Mouse (Mus musculus): ENCODE data around the gene Cadps2. TPM values are rescaled to one million over a fixed set of nuclear protein-coding genes. Genes with fewer than 3 reads are reported as not detected.

Cadps2 gene
- polyA plus RNA-seq, 1 experiment from 2014 or later: 12.4 TPM

GRCm38 (mm10) chr6:23246790-23247511 is 592.3 kb downstream of the Cadps2 start:
- Histone ChIP-seq H3K4me2 (ENCODE audit: low read length) (no peak overlapping the region), H3K4me3 (ENCODE audit: low read length) (no peak overlapping the region), H3K4me1 (ENCODE audit: control insufficient read depth, insufficient read depth, low read depth, low read length) (peaks cover 7% of the 10 kb centered on the region), H3K27ac (ENCODE audit: low read depth, low read length) (no peak overlapping the region), H3K9ac (ENCODE audit: low read depth, low read length) (no peak overlapping the region), H3K9me3 (ENCODE audit: control insufficient read depth, low read length) (no peaks in the 10 kb centered on the region), H3K36me3 (ENCODE audit: control insufficient read depth, insufficient read depth, low read length) (no peaks in the 10 kb centered on the region), H3K27me3 (replicated peaks; ENCODE audit: control insufficient read depth, insufficient read depth, low read length) (peaks cover 58% of the 10 kb centered on the region)
- WGBS: under 1% methylated on average over 23 of the region's 23 CpGs
- ATAC-seq: no peak

- no peak overlapping the region for H3K9ac ChIP-seq (ENCODE audit: low read depth, low read length)
- H3K27ac ChIP-seq (ENCODE audit: low read depth, low read length): no peak overlapping the region
- peaks cover 7% of the 10 kb centered on the region for H3K4me1 ChIP-seq (ENCODE audit: control insufficient read depth, insufficient read depth, low read depth, low read length)
- H3K36me3 ChIP-seq (ENCODE audit: control insufficient read depth, insufficient read depth, low read length): no peaks in the 10 kb centered on the region
- H3K4me2 ChIP-seq (ENCODE audit: low read length): no peak overlapping the region
- 5% methylated on average over 17 of the region's 17 CpGs for WGBS
- no peak for ATAC-seq
- no peaks in the 10 kb centered on the region for H3K9me3 ChIP-seq (ENCODE audit: control insufficient read depth, low read length)
- H3K27me3 ChIP-seq (replicated peaks; ENCODE audit: control insufficient read depth, insufficient read depth, low read length): peaks cover 61% of the 10 kb centered on the region
- H3K4me3 ChIP-seq (ENCODE audit: low read length): no peak overlapping the region
Measured at GRCm38 (mm10) chr6:23246061-23246789, 593.0 kb downstream of the Cadps2 start.

DNA sequence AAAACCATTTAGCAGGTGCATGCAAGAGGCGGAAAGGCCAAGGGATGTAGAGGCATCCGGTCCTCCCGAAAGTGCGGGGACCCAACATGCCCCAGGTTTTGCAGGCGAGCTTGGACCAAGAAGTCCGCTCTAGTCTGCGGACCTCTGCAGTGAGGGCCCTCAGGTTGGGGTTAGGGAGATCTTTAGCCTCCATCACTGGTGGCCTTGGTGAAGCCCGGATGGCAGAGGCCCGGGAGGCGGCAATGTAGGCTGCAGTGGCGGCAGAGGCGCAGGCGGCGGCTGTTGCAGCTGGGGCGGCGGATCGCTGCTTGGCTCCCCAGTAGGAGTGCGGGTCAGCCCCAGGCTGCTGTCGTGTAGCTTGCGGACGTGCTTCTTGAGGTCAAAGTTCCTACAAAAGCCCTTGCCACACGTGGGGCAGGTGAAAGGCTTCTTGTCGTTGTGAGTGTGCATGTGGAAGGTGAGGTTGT is 593.6 kb downstream of the Cadps2 start:
- Histone ChIP-seq H3K9me3 (ENCODE audit: control insufficient read depth, low read length) (no peaks in the 10 kb centered on the region), H3K4me3 (ENCODE audit: low read length) (no peak overlapping the region), H3K27ac (ENCODE audit: low read depth, low read length) (no peak overlapping the region), H3K4me1 (ENCODE audit: control insufficient read depth, insufficient read depth, low read depth, low read length) (peaks cover 7% of the 10 kb centered on the region), H3K27me3 (replicated peaks; ENCODE audit: control insufficient read depth, insufficient read depth, low read length) (peaks cover 59% of the 10 kb centered on the region), H3K4me2 (ENCODE audit: low read length) (no peak overlapping the region), H3K36me3 (ENCODE audit: control insufficient read depth, insufficient read depth, low read length) (no peaks in the 10 kb centered on the region), H3K9ac (ENCODE audit: low read depth, low read length) (no peak overlapping the region)
- ATAC-seq: no peak
- 1% methylated on average over 22 of the region's 23 CpGs for WGBS

- WGBS: 14% methylated on average over 9 of the region's 9 CpGs
- Histone ChIP-seq H3K9me3 (ENCODE audit: control insufficient read depth, low read length) (no peaks in the 10 kb centered on the region), H3K4me3 (ENCODE audit: low read length) (no peak overlapping the region), H3K4me1 (ENCODE audit: control insufficient read depth, insufficient read depth, low read depth, low read length) (peaks cover 7% of the 10 kb centered on the region), H3K4me2 (ENCODE audit: low read length) (no peak overlapping the region), H3K36me3 (ENCODE audit: control insufficient read depth, insufficient read depth, low read length) (no peaks in the 10 kb centered on the region), H3K27ac (ENCODE audit: low read depth, low read length) (no peak overlapping the region), H3K27me3 (replicated peaks; ENCODE audit: control insufficient read depth, insufficient read depth, low read length) (peaks cover 54% of the 10 kb centered on the region), H3K9ac (ENCODE audit: low read depth, low read length) (no peak overlapping the region)
- ATAC-seq: no peak
Measured at GRCm38 (mm10) chr6:23245121-23245520, 594.1 kb downstream of the Cadps2 start.

DNA sequence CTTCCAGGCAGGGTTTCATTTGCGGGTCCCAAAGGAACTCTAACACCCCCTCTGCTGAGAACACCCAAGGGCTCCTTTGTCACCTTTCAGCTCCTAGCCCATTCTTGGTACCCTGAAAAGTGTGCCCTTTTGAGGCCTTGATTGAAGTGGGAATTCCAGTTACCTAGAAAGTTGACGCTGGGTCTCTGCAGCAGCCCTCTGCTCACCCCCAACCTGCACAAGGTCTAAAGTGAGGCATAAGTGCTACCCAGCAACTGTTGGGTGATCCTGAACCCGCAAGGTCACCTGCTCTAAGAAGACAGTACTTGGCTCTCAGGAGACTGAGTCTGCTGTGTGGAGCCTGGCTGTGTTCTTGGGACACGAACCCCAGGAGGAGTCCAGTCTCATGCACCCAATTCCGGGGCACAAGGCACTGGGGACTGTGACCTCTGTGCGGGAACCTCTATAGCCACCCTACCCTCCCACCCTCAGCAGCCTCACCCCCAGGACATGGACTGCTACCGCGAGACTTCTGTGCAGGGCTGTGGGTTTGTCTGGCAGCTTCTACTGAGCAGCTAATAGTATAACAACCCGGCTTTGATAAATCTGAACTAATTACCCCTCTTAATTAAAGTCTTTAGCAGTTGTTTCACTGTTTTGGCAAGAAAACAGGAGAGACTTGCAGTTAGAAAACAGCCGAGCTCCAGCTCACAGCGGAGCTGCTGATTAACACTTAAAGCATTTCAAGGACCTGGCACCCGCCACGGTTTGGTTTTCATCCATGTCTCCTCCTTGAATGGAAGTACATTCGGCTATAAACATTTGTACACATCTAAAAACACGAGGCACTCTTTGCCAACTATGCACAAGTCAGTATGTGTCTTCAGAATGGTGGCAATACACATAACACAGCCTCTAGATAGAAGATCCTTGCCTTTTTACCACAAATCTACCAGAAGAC is 595.1 kb downstream of the Cadps2 start:
- WGBS: 4% methylated on average over 14 of the region's 15 CpGs
- ATAC-seq: no peak; the same call in 1 of the 2 replicates
- peaks cover 49% of the 10 kb centered on the region for H3K27me3 ChIP-seq (replicated peaks; ENCODE audit: control insufficient read depth, insufficient read depth, low read length)
- H3K9me3 ChIP-seq (ENCODE audit: control insufficient read depth, low read length): no peaks in the 10 kb centered on the region
- H3K36me3 ChIP-seq (ENCODE audit: control insufficient read depth, insufficient read depth, low read length): no peaks in the 10 kb centered on the region
- H3K27ac ChIP-seq (ENCODE audit: low read depth, low read length): no peak overlapping the region
- H3K4me3 ChIP-seq (ENCODE audit: low read length): no peak overlapping the region
- H3K4me1 ChIP-seq (ENCODE audit: control insufficient read depth, insufficient read depth, low read depth, low read length): peaks cover 3% of the 10 kb centered on the region; the same call in 1 of the 2 replicates
- no peak overlapping the region for H3K9ac ChIP-seq (ENCODE audit: low read depth, low read length)
- H3K4me2 ChIP-seq (ENCODE audit: low read length): no peak overlapping the region

Other genes starting within 250 kb of the Cadps2 start
- 0.19 TPM in 1 of 2 replicates, not detected in the other for gene Rnf133, start 189.1 kb downstream of the Cadps2 start, polyA plus RNA-seq (2015; fragmentation: Nextera tagmentation; extraction: Ambion mirVana)
- gene Rnf148, start 184.3 kb downstream of the Cadps2 start, polyA plus RNA-seq (2015; fragmentation: Nextera tagmentation; extraction: Ambion mirVana): not detected in 2 replicates
- not detected in 2 replicates for gene Tas2r118, start 130.6 kb upstream of the Cadps2 start, polyA plus RNA-seq (2015; fragmentation: Nextera tagmentation; extraction: Ambion mirVana)

Measured in hindbrain, embryonic 16.5 days (tissue).